Comparison of ENCODE assay signal across 10 mouse cellular contexts in the genomic region with DNA sequence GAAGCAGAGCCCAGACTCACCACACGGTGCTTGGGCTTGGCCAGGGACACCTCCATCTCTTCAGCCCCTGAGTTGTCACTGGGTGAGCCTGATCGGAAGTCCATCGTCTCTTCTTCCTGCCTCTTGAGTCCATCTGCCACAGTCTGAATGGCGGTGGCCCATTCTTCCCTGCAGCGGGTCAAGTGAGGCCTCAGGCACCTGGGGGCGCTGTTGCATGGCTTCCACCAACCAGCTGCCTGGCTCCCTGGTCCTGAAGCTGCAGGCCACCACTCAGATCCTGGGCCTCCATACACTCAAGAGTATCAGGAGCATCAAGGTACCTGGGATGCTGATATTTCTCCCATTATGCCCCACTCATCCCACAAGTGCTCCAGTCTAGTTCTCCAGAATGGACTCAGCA. TPM values are rescaled to one million over a fixed set of nuclear protein-coding genes. Genes with fewer than 3 reads are reported as not detected.
DNase-seq lines count a peak whose midpoint lies in the region; ATAC-seq and TF ChIP-seq lines count a peak whose summit lies in the region.
"Had no signal": no experiment of that assay in that cellular context is flagged by ENCODE, and none has a peak within 500 bp of the region (broad histone marks: within the 10 kb centered on the region; RNA-seq: fewer than 3 reads in every experiment).

No protein-coding gene starts in this region.

- ATAC-seq in kidney, embryonic 14.5 days (ENCODE audit: low FRiP score, low TSS enrichment): no peak
- no peak for ATAC-seq in activated CD4-positive, CD25-positive, alpha-beta regulatory T cell, adult 4 months

- peak; percentile 44; the same call in 1 of the 2 replicates for TF ChIP-seq CTCF in E14TG2a.4 (conservative IDR thresholded peaks at IDR 0.05; ENCODE audit: low read length)
- peak; percentile 32; the same call in 1 of the 2 replicates for TF ChIP-seq CTCF in small intestine, adult 2 months (IDR thresholded peaks at IDR 0.05; ENCODE audit: extremely low read depth, insufficient read length, insufficient replicate concordance, low read depth, low read length)

- H3K27me3 ChIP-seq in kidney, embryonic 14.5 days (ENCODE audit: control insufficient read depth, insufficient read depth, low read length): no peaks in the 10 kb centered on the region
- H3K27me3 ChIP-seq in E14TG2a.4 (ENCODE audit: insufficient read depth, low read length): no peaks in the 10 kb centered on the region
- H3K27me3 ChIP-seq in small intestine, adult 2 months (ENCODE audit: control insufficient read depth, insufficient read depth, low read length): no peaks in the 10 kb centered on the region
- H3K27me3 ChIP-seq: embryonic facial prominence, embryonic 15.5 days; liver, embryonic 13.5 days had no signal

- H3K4me3 ChIP-seq in kidney, embryonic 14.5 days (ENCODE audit: low read length): no peak overlapping the region
- no peak overlapping the region for H3K4me3 ChIP-seq in E14TG2a.4 (replicated peaks; ENCODE audit: low read length)
- H3K4me3 ChIP-seq in small intestine, adult 2 months (ENCODE audit: low read depth, low read length): no peak overlapping the region
- H3K4me3 ChIP-seq: embryonic facial prominence, embryonic 15.5 days; liver, embryonic 13.5 days had no signal

- 89% methylated on average over 6 of the region's 6 CpGs for WGBS in kidney, embryonic 14.5 days
- WGBS in small intestine, adult 2 months: 75% methylated on average over 6 of the region's 6 CpGs

- H3K27ac ChIP-seq in kidney, embryonic 14.5 days (ENCODE audit: low read depth, low read length): no peak overlapping the region
- H3K27ac ChIP-seq in small intestine, adult 2 months (ENCODE audit: insufficient read depth, low read depth, low read length): no peak overlapping the region
- H3K27ac ChIP-seq: liver, embryonic 13.5 days had no signal

- peaks cover 41% of the 10 kb centered on the region for H3K4me1 ChIP-seq in kidney, embryonic 14.5 days (ENCODE audit: control insufficient read depth, insufficient read depth, low read length)
- peaks cover 68% of the 10 kb centered on the region for H3K4me1 ChIP-seq in E14TG2a.4 (replicated peaks; ENCODE audit: low read depth, low read length)
- H3K4me1 ChIP-seq in small intestine, adult 2 months (ENCODE audit: control insufficient read depth, insufficient read depth, insufficient read length, low read length): no peaks in the 10 kb centered on the region

- DNase-seq in kidney, adult 9 months: peak; percentile 65
- peak; percentile 83 for DNase-seq in adrenal gland, postnatal 25 days
- peak; percentile 60 to 66 for DNase-seq in gastrocnemius, postnatal 36 days
- peak; percentile 63 to 65 for DNase-seq in left cerebral cortex, postnatal 14 days (ENCODE audit: low spot score in 2 of 2)
- DNase-seq: liver, embryonic 13.5 days had no signal

- peaks cover 98% of the 10 kb centered on the region for H3K36me3 ChIP-seq in kidney, embryonic 14.5 days (ENCODE audit: control insufficient read depth, insufficient read depth, low read length)
- peaks cover 84% of the 10 kb centered on the region for H3K36me3 ChIP-seq in E14TG2a.4 (ENCODE audit: insufficient read depth, low read length)
- peaks cover 67% of the 10 kb centered on the region for H3K36me3 ChIP-seq in small intestine, adult 2 months (ENCODE audit: control insufficient read depth, insufficient read depth, low read length)

- H3K4me2 ChIP-seq in kidney, embryonic 14.5 days (replicated peaks; ENCODE audit: low read depth, low read length): no peak overlapping the region
- H3K4me2 ChIP-seq: embryonic facial prominence, embryonic 15.5 days; liver, embryonic 13.5 days had no signal

- H3K9me3 ChIP-seq in kidney, embryonic 14.5 days (ENCODE audit: control insufficient read depth, low read length): no peaks in the 10 kb centered on the region
- H3K9me3 ChIP-seq in E14TG2a.4 (ENCODE audit: low read length): no peaks in the 10 kb centered on the region
- H3K9me3 ChIP-seq: embryonic facial prominence, embryonic 15.5 days; liver, embryonic 13.5 days had no signal

- intact Hi-C loops in gastrocnemius, postnatal 36 days (cut with DNase I): no loop called here
- intact Hi-C loops in left cerebral cortex, postnatal 14 days (cut with DNase I): no loop called here

- H3K9ac ChIP-seq in kidney, embryonic 14.5 days (ENCODE audit: low read depth, low read length): no peak overlapping the region
- H3K9ac ChIP-seq: embryonic facial prominence, embryonic 15.5 days; liver, embryonic 13.5 days had no signal

- TF ChIP-seq POLR2A in small intestine, adult 2 months (IDR thresholded peaks at IDR 0.05; ENCODE audit: low read depth, low read length): no peak

RNA-seq across cellular contexts. Expression of a gene that starts 14.6 kb away (rescaled TPM):
- 314 and 362 TPM in 2 replicates for polyA plus RNA-seq in kidney, embryonic 14.5 days (2014; fragmentation: Nextera tagmentation; extraction: Ambion mirVana)
- 34.8 and 46.0 TPM in 2 replicates for total RNA-seq in adrenal gland, postnatal 25 days (2021)
- 10 to 100 TPM; 12.6 to 17.0 TPM for total RNA-seq in gastrocnemius, postnatal 36 days (2021)
- 10 to 100 TPM; 14.5 to 16.8 TPM for total RNA-seq in left cerebral cortex, postnatal 14 days (2021)
- 16.1 and 31.3 TPM in 2 replicates for polyA plus RNA-seq in small intestine, adult 2 months (2012; rRNA removed)
- 10 to 100 TPM; 38.7 to 44.6 TPM for polyA plus RNA-seq in activated CD4-positive, CD25-positive, alpha-beta regulatory T cell, adult 4 months (2017; shearing (Covaris generic))

RNA-seq across cellular contexts. Expression of a gene that starts 15.6 kb away (rescaled TPM):
- polyA plus RNA-seq in kidney, embryonic 14.5 days (2014; fragmentation: Nextera tagmentation; extraction: Ambion mirVana): 50.8 and 58.5 TPM in 2 replicates
- 395 and 413 TPM in 2 replicates for total RNA-seq in adrenal gland, postnatal 25 days (2021)
- 10 to 100 TPM; 49.9 to 55.7 TPM for total RNA-seq in gastrocnemius, postnatal 36 days (2021)
- 100 to 1,000 TPM; 137 to 144 TPM for total RNA-seq in left cerebral cortex, postnatal 14 days (2021)
- polyA plus RNA-seq in small intestine, adult 2 months (2012; rRNA removed): 79.0 and 88.7 TPM in 2 replicates
- polyA plus RNA-seq in activated CD4-positive, CD25-positive, alpha-beta regulatory T cell, adult 4 months (2017; shearing (Covaris generic)): 10 to 100 TPM; 17.3 to 23.5 TPM

RNA-seq across cellular contexts. Expression of a gene that starts 19.5 kb away (rescaled TPM):
- polyA plus RNA-seq in kidney, embryonic 14.5 days (2014; fragmentation: Nextera tagmentation; extraction: Ambion mirVana): 3.8 and 5.7 TPM in 2 replicates
- total RNA-seq in adrenal gland, postnatal 25 days (2021): 7.9 and 12.8 TPM in 2 replicates
- total RNA-seq in gastrocnemius, postnatal 36 days (2021): 1 to 10 TPM in 1 of 2 experiments, under 1 TPM in 1; 0.79 to 1.1 TPM
- total RNA-seq in left cerebral cortex, postnatal 14 days (2021): under 1 TPM; 0.25 to 0.68 TPM
- polyA plus RNA-seq in small intestine, adult 2 months (2012; rRNA removed): 27.7 and 32.8 TPM in 2 replicates
- 1 to 10 TPM; 2.2 to 2.6 TPM for polyA plus RNA-seq in activated CD4-positive, CD25-positive, alpha-beta regulatory T cell, adult 4 months (2017; shearing (Covaris generic))

RNA-seq across cellular contexts. Expression of a gene that starts 39.3 kb away (rescaled TPM):
- 8.0 and 9.3 TPM in 2 replicates for polyA plus RNA-seq in kidney, embryonic 14.5 days (2014; fragmentation: Nextera tagmentation; extraction: Ambion mirVana)
- total RNA-seq in adrenal gland, postnatal 25 days (2021): 17.8 and 21.0 TPM in 2 replicates
- total RNA-seq in gastrocnemius, postnatal 36 days (2021): 100 to 1,000 TPM; 904 to 982 TPM
- 1 to 10 TPM; 6.5 to 8.4 TPM for total RNA-seq in left cerebral cortex, postnatal 14 days (2021)
- 4.3 and 5.6 TPM in 2 replicates for polyA plus RNA-seq in small intestine, adult 2 months (2012; rRNA removed)
- 1 to 10 TPM in 1 of 2 experiments, under 1 TPM in 1; 0.86 to 1.3 TPM for polyA plus RNA-seq in activated CD4-positive, CD25-positive, alpha-beta regulatory T cell, adult 4 months (2017; shearing (Covaris generic))
